Mouse (Mus musculus) embryo, embryonic 11 days (tissue): Measurements from ENCODE around the gene Crlf1.

ENCODE experiments used
- DNase-seq: peaks from one replicate; pipeline ENCODE4 v3.0.0-alpha.2; 2015

The Crlf1 gene

DNA sequence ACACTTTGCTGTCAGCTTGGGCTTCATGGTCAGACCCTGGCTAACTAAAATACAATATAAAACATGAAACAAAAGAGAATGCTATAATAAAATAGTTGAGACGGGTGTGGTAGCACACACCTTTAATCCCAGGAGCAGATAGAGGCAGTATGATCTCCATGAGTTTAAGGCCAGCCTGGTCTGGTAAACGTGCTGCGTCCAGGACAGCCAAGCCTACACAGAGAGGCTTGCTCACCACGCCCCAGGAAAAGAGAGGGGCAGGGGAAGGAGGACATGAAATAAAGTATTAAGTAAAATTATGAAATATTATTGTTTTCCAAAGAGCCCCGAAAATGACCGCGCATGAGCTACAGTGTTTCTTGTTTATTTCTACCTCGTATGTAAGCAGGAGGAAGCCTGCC lies 34.2 kb downstream of the Crlf1 start:
- DNase-seq, result no peak

DNA sequence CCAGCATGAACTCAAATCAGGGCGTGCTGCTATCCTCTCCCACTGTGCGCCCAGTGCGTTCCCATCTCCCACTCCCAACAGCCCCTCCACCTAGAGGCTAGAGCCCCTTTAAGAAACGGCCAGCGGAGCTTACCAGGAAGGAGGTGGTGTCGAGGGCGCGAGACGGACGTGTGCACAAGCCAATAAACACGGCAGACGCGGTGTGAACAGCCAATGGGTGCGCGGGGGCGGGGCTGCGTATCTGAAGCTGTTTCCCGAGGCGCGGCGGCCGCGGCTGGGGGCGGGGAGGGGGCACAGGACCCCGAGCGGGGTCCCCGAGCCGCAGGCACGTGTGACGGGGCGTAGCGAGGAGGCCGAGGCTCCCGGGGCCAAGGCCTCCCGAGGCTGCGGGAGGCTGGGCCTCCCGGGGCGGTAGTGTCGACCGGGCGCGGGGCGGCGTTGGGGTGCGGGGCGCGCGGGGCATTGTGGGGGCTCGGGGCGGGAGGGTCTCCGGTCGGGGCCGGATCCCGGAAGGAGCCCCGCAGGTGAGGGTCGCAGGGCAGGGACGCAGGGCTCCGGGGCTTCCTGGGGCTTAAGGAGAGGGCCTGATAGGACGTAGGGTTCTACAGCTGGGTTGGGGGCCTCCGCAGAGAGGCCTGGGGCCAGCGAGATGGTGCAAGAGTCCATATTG lies 34.7 kb downstream of the Crlf1 start, which contains the start of the genes Fkbp8 and Kxd1:
Gene Fkbp8, plus strand, starts transcription at position 213 of the 670 bp plus-strand sequence.
Gene Kxd1, minus strand, starts transcription at position 445 of the 670 bp plus-strand sequence.
- peak; percentile 98 for DNase-seq

GRCm38 (mm10) chr8:70528182-70528797 lies 35.3 kb downstream of the Crlf1 start:
- no peak for DNase-seq

GRCm38 (mm10) chr8:70529299-70529698 lies 36.3 kb downstream of the Crlf1 start:
- DNase-seq, result no peak

- no peak for DNase-seq
These were observed 36.8 kb downstream of the Crlf1 start for GRCm38 (mm10) chr8:70529741-70530161.

DNA sequence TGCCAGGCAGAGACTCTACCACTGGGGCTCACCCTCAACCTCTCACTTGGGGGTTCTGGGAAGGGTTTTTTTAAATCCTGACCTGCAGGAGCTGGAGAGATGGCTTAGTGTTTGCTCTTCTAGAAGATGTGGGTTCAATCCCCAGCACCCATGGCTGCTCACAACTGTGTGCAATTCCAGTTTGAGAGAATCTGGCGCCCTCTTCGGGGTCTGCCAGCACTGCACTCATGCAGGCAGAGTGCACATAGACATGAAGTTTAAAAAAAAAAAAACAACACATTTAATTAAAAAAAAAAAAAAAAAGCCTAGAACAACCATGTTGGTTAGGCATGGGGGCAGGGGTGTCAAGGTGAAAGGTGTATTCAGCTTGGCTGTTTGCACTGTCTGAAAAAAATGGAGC lies 37.4 kb downstream of the Crlf1 start:
- no peak for DNase-seq

DNA sequence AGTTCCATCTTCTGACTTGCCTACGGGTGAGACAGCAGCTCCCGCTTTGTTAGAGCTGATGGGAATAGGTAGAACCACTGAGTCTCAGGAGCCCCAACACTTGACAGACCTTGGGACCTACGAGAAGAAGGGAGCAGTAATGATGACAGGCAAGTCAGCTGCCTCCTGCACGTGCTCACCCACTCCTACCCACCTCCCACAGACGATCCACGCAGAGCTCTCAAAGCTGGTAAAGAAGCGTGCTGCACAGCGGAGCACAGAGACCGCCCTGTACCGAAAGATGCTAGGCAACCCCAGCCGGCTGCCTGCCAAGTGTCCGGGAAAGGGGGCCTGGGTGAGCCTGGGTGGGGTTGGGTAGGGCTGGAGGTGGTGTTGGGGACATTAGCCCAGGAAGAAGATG lies 41.3 kb downstream of the Crlf1 start:
- DNase-seq, result no peak

DNA sequence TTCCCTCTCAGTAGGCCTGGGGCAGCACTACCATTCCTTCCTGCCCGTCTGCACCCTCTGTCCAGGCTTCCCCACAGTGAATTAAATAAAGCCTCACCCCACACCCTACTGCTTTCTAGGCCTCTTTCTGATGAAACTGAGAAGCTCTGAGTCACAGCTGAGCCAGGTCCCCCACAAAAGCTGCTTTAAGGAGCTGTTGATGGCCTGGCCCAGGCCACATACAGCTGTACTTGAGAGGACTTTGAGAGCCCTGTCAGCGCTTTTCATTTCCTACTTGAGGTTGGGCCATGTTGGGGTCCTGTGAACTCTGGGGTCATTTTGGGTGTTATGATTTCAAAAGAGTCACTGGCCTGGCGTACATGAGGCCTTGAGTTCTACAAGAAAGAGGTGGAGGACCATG lies 42.3 kb downstream of the Crlf1 start:
- DNase-seq, result no peak

DNA sequence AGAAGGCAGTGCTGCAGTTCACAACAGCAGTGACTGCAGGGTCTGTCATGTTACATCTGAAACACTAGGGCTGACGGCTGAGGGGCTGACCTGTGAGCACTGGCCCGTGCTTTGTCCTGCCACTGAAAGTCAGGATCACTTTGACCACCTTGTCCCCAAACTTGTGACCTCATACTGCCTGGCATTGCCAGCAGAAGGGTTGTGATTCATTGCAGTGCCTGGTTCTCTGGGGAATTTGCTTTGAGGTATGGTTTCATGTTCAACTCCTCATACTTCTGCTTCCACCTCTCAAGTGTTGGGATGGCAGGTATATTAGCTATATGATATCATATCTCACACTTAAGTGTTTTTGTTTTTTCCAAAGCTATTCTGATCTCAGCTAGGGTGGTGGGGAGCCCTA lies 42.7 kb downstream of the Crlf1 start:
- DNase-seq, result no peak

DNA sequence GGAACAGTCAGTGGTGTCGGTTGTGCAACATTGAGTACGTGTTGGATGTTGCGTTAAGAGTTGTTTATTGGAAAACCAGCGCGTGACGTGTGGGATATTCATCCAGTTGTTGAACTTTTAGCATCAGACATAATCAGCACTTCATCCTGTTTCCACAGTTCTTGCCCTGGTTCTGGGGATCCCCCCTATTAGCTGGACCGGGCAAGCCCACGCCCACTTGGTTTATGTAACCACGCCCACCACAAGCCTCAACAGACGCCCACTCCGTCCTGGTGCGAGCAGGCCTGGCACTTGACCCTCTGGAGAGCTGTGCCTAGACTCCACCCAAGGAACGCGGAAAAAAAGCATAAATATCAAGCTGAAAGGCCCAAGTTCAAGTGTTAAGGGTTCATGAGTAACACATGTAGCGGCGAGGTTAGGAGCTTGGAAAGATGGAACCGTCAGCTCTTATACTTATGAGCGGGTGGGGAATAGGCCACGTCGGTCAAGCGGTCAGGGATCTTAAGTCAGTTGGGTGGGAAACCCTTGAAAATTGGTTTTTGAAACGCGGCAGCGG lies 45.1 kb downstream of the Crlf1 start:
- DNase-seq, result peak; percentile 74

DNA sequence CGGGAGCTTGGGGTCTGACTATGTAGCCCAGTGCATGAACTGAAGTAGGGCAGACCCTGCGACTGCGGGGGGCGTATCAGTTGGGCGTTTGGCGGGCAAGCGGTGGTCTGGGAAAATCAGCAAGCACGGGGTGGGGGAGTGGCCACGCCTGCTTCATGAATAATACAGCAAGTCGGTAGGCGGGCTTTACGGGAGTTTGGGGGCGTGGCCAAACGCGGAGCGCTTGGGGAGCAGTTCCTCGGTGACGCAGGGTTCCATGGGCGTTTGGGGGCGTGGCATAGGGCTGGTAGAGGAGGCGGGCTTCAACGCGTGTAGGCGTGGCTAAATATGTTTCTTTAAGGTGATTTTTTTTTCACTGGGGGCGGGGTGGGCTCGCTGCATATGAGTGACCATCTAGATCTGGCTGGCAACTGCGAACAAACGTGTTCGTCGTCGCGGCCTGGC lies 45.7 kb downstream of the Crlf1 start:
- DNase-seq, result peak; percentile 100

DNA sequence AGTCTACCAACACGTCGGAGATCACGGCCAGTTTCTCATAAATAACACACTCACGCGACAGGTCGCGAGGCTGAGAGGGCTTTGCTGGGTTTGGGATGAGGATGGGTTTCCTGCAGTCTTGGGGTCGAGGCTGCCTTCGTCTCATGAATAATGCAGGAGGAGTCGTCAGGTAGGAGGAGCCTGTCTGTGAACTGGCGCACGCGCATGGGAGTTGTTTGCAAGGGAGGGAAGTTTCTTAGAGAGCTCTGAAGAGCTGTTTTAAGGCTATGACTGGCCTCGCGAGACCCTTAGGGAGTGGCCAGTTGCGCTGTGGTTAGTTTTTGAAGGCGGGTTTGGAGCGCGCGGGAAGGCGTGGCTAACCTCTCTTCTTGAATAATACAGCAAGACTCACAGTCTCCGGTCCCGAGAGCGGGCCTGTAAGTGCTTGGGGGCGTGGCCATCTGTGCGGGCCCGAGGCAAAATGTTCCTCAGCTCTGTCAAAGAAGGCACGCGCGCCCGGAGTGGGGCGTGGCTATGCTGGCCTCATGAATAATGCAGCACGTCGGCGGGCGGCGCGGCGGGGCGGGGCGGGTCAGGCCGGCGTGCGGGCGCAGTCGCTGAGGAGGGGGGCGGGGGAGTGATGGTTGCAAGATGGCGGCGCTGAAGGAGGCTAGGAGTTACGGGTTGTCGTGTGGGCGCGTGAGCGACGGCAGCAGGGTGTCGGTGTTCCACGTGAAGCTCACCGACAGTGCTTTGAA lies 46.3 kb downstream of the Crlf1 start, which contains the start of gene Ell:
Gene Ell, plus strand, starts transcription at position 381 of the 737 bp plus-strand sequence.
- peak; percentile 100 for DNase-seq

DNA sequence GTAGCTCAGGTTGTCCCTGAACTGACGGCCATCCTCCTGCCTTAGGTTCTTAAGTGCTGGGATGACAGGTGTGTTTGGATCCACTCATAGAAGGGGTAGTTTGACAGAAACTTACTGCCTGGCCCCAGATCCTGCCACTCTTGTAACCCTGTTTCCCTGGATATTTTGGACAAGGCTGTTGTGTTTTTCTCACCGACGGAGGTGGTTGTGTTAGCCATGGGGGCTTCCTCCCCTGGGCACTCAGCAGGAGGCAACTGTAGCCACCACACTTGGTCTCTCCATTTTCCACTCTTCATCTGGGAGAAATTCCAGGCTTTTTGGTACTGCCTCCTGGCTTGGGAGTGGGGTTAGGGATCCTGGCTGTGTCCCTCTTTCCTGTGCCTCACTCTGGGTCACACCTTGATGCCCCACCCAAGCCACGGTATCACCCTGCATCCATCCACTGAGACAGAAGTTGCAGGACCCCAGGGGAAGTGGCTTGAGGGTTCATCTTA lies 47.1 kb downstream of the Crlf1 start:
- no peak for DNase-seq

GRCm38 (mm10) chr8:70540507-70541071 lies 47.6 kb downstream of the Crlf1 start:
- DNase-seq, result no peak

DNA sequence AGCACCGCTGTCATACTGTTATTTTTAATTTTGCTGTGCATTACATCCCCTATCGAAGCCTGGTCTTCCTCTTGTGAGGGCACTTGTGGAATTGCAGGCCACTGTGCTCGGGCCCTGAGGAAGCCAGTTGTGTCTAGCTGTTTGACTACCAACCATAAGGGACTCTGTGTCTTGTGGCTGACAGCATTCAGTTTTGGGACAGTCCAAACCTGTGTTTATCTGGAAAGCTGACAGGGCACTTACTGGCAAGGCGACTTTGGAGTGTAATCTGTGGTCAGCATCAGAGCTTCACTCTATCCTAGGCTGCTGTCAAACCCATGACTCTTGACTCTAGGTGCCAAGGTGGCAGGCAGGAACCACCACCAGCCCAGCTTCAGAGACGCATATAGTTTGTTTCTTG lies 48.1 kb downstream of the Crlf1 start:
- no peak for DNase-seq

DNA sequence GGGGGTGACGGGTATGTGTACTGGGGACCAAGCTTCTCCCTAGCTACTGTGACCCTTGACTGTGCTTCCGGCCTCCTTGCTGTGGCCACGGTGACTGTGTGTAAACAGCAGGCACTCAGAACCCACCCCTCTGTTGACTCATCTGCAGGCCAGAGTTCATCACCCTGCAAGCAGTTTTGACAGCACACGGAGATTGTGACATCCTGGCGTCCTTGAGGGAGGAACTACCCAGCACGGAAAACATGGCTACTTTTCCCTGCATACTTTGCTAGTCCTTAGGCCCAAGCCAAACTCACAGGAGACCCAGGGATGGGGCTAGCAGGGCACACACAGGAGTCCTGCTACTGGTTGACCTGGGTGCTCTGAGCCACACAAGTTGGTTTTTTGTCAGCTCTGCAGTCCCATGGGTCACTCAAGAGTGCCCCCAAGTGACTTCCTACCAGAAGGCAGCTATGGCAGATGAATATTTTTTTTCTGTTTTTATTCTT lies 51.3 kb downstream of the Crlf1 start:
- peak; percentile 39 for DNase-seq

- DNase-seq, result no peak
These were observed 53.5 kb downstream of the Crlf1 start for GRCm38 (mm10) chr8:70546412-70546811.

- no peak for DNase-seq
These were observed 54.8 kb downstream of the Crlf1 start for GRCm38 (mm10) chr8:70547762-70548161.

GRCm38 (mm10) chr8:70549412-70550184 lies 56.6 kb downstream of the Crlf1 start:
- no peak for DNase-seq

- no peak for DNase-seq
These were observed 58.7 kb downstream of the Crlf1 start for GRCm38 (mm10) chr8:70551558-70552161.

DNA sequence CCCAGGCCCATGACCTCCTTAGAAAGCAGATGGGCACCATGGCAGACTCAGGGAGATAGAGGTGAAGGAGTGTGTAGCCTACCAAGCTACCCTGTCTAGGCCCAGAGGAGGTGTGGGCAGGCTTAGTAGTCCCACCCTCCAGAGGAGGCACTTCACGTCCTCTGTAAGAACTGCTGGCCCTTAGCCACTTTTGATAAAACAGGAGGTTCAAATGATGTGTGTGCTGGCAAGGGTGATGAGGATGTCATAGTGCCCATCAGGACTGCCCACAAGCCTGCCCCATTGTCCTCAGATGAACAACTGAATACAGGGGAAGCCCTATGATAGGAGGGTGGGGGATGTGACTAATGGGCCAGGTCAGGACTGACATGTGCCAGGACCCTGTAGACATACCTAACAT lies 59.9 kb downstream of the Crlf1 start:
- DNase-seq, result no peak
